Mouse (Mus musculus) embryonic fibroblast, embryonic 13.5 days (primary cell): ENCODE measurements at regions not wholly inside any gene's neighbourhood (a gene's known extent, or its start where the extent isn't known, plus 50 kb on each side); places are given as distances from the start of the nearest gene placed in this dataset.

ENCODE experiments used
- CTCF ChIP-seq: IDR thresholded peaks from 2 replicates; pipeline ENCODE4 v1.5.1; 2011; ENCODE audit warnings: mild to moderate bottlenecking, control low read depth, low read length, moderate library complexity, borderline replicate concordance; ENCODE audit not compliant: insufficient read depth
- POLR2A ChIP-seq: IDR thresholded peaks from 2 replicates; pipeline ENCODE4 v1.6.1; 2011; ENCODE audit warnings: low read depth, mild to moderate bottlenecking, control low read depth, low read length, moderate library complexity

DNA sequence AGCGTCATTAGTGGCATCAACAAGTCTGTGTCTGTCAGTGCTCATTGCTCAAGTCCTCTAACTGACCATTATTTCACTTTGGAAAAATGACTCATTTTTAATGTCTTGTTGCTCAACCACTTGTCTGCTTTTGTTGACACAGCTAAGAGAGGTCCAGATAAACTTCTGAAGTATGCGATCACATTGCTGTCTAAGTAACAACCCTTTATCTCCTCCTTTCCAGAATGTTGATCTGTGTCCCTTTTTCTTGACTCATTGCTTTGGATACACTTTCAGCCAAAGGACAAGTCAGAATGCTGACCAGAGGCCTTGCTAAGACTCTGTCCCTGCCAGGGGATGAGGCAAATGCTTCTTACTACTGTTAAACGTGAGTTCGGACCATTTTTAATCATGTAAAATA is 407.2 kb upstream of the Zfp507 start:
- no peak for TF ChIP-seq CTCF
- no peak for TF ChIP-seq POLR2A
